ENCODE assay signal across 24 mouse cellular contexts in the genomic region with DNA sequence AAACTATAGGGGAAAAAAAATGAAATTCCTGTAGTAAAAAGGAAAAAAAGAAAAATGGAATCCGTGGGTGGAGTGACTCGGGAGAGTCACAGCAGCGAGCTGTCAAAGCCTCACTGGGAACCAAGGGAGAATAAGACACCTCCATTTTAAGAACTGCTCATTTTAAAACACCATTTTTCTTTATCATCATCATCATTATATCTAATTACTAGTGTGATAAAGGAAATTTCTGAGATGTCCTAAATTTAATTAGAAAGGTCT. TPM values are rescaled to one million over a fixed set of nuclear protein-coding genes. Genes with fewer than 3 reads are reported as not detected.
DNase-seq lines count a peak whose midpoint lies in the region; ATAC-seq and TF ChIP-seq lines count a peak whose summit lies in the region.
"Had no signal": no experiment of that assay in that cellular context is flagged by ENCODE, and none has a peak within 500 bp of the region (broad histone marks: within the 10 kb centered on the region; RNA-seq: fewer than 3 reads in every experiment).

No protein-coding gene starts in this region.

- intact Hi-C loops in left cerebral cortex, adult 2 months (cut with DNase I): no loop called here

- H3K27ac ChIP-seq in forebrain, embryonic 13.5 days: no peak overlapping the region
- no peak overlapping the region for H3K27ac ChIP-seq in forebrain, embryonic 12.5 days
- H3K27ac ChIP-seq in forebrain, embryonic 16.5 days (ENCODE audit: low read length): no peak overlapping the region; the same call in 1 of the 2 replicates
- H3K27ac ChIP-seq in forebrain, embryonic 14.5 days (ENCODE audit: low read depth, low read length): no peak overlapping the region
- peak overlapping the region; percentile 55 for H3K27ac ChIP-seq in left cerebral cortex, adult 2 months
- H3K27ac ChIP-seq: embryonic facial prominence, embryonic 10.5 days; embryonic facial prominence, embryonic 12.5 days had no signal

- H3K4me3 ChIP-seq in forebrain, embryonic 13.5 days: no peak overlapping the region
- no peak overlapping the region for H3K4me3 ChIP-seq in forebrain, embryonic 12.5 days (replicated peaks)
- H3K4me3 ChIP-seq in forebrain, embryonic 16.5 days (replicated peaks; ENCODE audit: low read length): no peak overlapping the region
- no peak overlapping the region for H3K4me3 ChIP-seq in forebrain, embryonic 14.5 days (ENCODE audit: low read depth, low read length)
- H3K4me3 ChIP-seq in left cerebral cortex, adult 2 months: no peak overlapping the region
- H3K4me3 ChIP-seq: embryonic facial prominence, embryonic 10.5 days; embryonic facial prominence, embryonic 12.5 days had no signal

- no peaks in the 10 kb centered on the region for H3K27me3 ChIP-seq in forebrain, embryonic 13.5 days
- no peaks in the 10 kb centered on the region for H3K27me3 ChIP-seq in forebrain, embryonic 12.5 days
- no peaks in the 10 kb centered on the region for H3K27me3 ChIP-seq in forebrain, embryonic 16.5 days (replicated peaks; ENCODE audit: control insufficient read depth, insufficient read depth, low read length)
- H3K27me3 ChIP-seq in forebrain, embryonic 14.5 days (replicated peaks; ENCODE audit: control insufficient read depth, insufficient read depth, low read length): no peaks in the 10 kb centered on the region
- H3K27me3 ChIP-seq: CH12.LX; embryonic facial prominence, embryonic 12.5 days had no signal

- DNase-seq in forebrain, embryonic 14.5 days (ENCODE audit: low spot score): no peak
- no peak for DNase-seq in frontal cortex, postnatal 10 days (ENCODE audit: low spot score in 2 of 2)
- DNase-seq in left cerebral cortex, adult 2 months (ENCODE audit: extremely low spot score in 1 of 2, low spot score in 2 of 2): no peak
- no peak for DNase-seq in left cerebral cortex, adult 8-10 months (ENCODE audit: low spot score in 2 of 2)
- DNase-seq: adrenal gland, adult 8-10 months; adrenal gland, postnatal 14 days; adrenal gland, postnatal 36 days; B cell, adult 2 months; cerebellum, adult 11-12 months; cerebellum, adult 2 months; cerebellum, adult 9-10 months; cerebellum, postnatal 10 days; cerebellum, postnatal 25 days had no signal

- no peak overlapping the region for H3K4me2 ChIP-seq in forebrain, embryonic 13.5 days
- no peak overlapping the region for H3K4me2 ChIP-seq in forebrain, embryonic 12.5 days
- H3K4me2 ChIP-seq in forebrain, embryonic 16.5 days (ENCODE audit: low read length): no peak overlapping the region
- no peak overlapping the region for H3K4me2 ChIP-seq in forebrain, embryonic 14.5 days (ENCODE audit: low read length)
- H3K4me2 ChIP-seq: embryonic facial prominence, embryonic 12.5 days had no signal

- no peak for TF ChIP-seq CTCF in left cerebral cortex, adult 2 months (IDR thresholded peaks at IDR 0.05)

- WGBS in forebrain, embryonic 13.5 days: 36% methylated on average over 3 of the region's 3 CpGs
- WGBS in forebrain, embryonic 12.5 days: 83% methylated on average over 3 of the region's 3 CpGs
- 20% methylated on average over 3 of the region's 3 CpGs for WGBS in forebrain, embryonic 16.5 days
- 43% methylated on average over 3 of the region's 3 CpGs for WGBS in forebrain, embryonic 14.5 days

- H3K4me1 ChIP-seq in forebrain, embryonic 13.5 days: peaks cover 8% of the 10 kb centered on the region; the same call in 1 of the 2 replicates
- no peaks in the 10 kb centered on the region for H3K4me1 ChIP-seq in forebrain, embryonic 12.5 days
- H3K4me1 ChIP-seq in forebrain, embryonic 16.5 days (replicated peaks; ENCODE audit: control insufficient read depth, insufficient read depth, low read length): peaks cover 2% of the 10 kb centered on the region; the same call in 1 of the 2 replicates
- no peaks in the 10 kb centered on the region for H3K4me1 ChIP-seq in forebrain, embryonic 14.5 days (ENCODE audit: control insufficient read depth, insufficient read depth, low read length)
- H3K4me1 ChIP-seq: embryonic facial prominence, embryonic 12.5 days had no signal

- peak; percentile 63; the same call in 1 of the 2 replicates for ATAC-seq in forebrain, embryonic 13.5 days
- no peak for ATAC-seq in forebrain, embryonic 12.5 days (ENCODE audit: low FRiP score)
- peak; percentile 67 for ATAC-seq in forebrain, embryonic 16.5 days
- no peak for ATAC-seq in forebrain, embryonic 14.5 days
- peak; percentile 40; the same call in 1 of the 2 replicates for ATAC-seq in frontal cortex, adult (ENCODE audit: low TSS enrichment)
- ATAC-seq: activated CD4-positive, CD25-positive, alpha-beta regulatory T cell, adult 4 months; CD4-positive, CD25-positive, alpha-beta regulatory T cell, adult 4 months; Patski had no signal

- H3K9me3 ChIP-seq in forebrain, embryonic 13.5 days (replicated peaks): no peaks in the 10 kb centered on the region
- H3K9me3 ChIP-seq in forebrain, embryonic 12.5 days: no peaks in the 10 kb centered on the region
- H3K9me3 ChIP-seq in forebrain, embryonic 16.5 days (ENCODE audit: control insufficient read depth, low read length): no peaks in the 10 kb centered on the region
- no peaks in the 10 kb centered on the region for H3K9me3 ChIP-seq in forebrain, embryonic 14.5 days (replicated peaks; ENCODE audit: control insufficient read depth, low read length)
- H3K9me3 ChIP-seq: G1E had no signal

- no peak overlapping the region for H3K9ac ChIP-seq in forebrain, embryonic 13.5 days
- no peak overlapping the region for H3K9ac ChIP-seq in forebrain, embryonic 12.5 days
- H3K9ac ChIP-seq in forebrain, embryonic 16.5 days (replicated peaks; ENCODE audit: low read depth, low read length): no peak overlapping the region
- no peak overlapping the region for H3K9ac ChIP-seq in forebrain, embryonic 14.5 days (ENCODE audit: low read length)
- H3K9ac ChIP-seq: embryonic facial prominence, embryonic 12.5 days had no signal

- H3K36me3 ChIP-seq in forebrain, embryonic 13.5 days (ENCODE audit: poor library complexity, severe bottlenecking): no peaks in the 10 kb centered on the region
- H3K36me3 ChIP-seq in forebrain, embryonic 12.5 days (replicated peaks): no peaks in the 10 kb centered on the region
- no peaks in the 10 kb centered on the region for H3K36me3 ChIP-seq in forebrain, embryonic 16.5 days (ENCODE audit: control insufficient read depth, insufficient read depth)
- H3K36me3 ChIP-seq in forebrain, embryonic 14.5 days (ENCODE audit: control insufficient read depth, insufficient read depth, low read length): no peaks in the 10 kb centered on the region
- H3K36me3 ChIP-seq: embryonic facial prominence, embryonic 10.5 days; embryonic facial prominence, embryonic 12.5 days; G1E had no signal

RNA-seq across cellular contexts. Expression of a gene that starts 53.0 kb away (rescaled TPM):
- polyA plus RNA-seq in forebrain, embryonic 13.5 days (2015; fragmentation: Nextera tagmentation; extraction: Ambion mirVana): 0.13 TPM in 1 of 2 replicates, not detected in the other
- polyA plus RNA-seq in forebrain, embryonic 12.5 days (2016; fragmentation: Nextera tagmentation; extraction: Ambion mirVana): 0.24 TPM in 1 of 2 replicates, not detected in the other
- 0.32 TPM in 1 of 2 replicates, not detected in the other for polyA plus RNA-seq in forebrain, embryonic 16.5 days (2015; fragmentation: Nextera tagmentation; extraction: Ambion mirVana)
- polyA plus RNA-seq in forebrain, embryonic 14.5 days (2014; fragmentation: Nextera tagmentation; extraction: Ambion mirVana): 0.29 TPM in 1 of 2 replicates, not detected in the other
- total RNA-seq in left cerebral cortex, adult 2 months (2021): 1 to 10 TPM; 2.8 to 4.2 TPM
- total RNA-seq in left cerebral cortex, adult 8-10 months (2022): 1 to 10 TPM; 1.4 to 4.2 (median 3.6) TPM
- polyA plus RNA-seq: activated CD4-positive, CD25-positive, alpha-beta regulatory T cell, adult 4 months; embryonic facial prominence, embryonic 10.5 days; G1E; Patski had no signal

Comparison
In these comparisons a context has a peak if more than half of its experiments do, and no peak if none do; other contexts are left out.
1. ATAC-seq: peak in forebrain, embryonic 13.5 days (single experiment), forebrain, embryonic 16.5 days (single experiment) and frontal cortex, adult (single experiment); none in forebrain, embryonic 12.5 days (single experiment) and forebrain, embryonic 14.5 days (single experiment).